Mouse (Mus musculus) lung, adult 2 months (tissue): ENCODE measurements at regions not wholly inside any gene's neighbourhood (a gene's known extent, or its start where the extent isn't known, plus 50 kb on each side); places are given as distances from the start of the nearest gene placed in this dataset.

Experiments
- DNase-seq: peaks from one replicate; pipeline ENCODE4 v3.0.0; 2022
- H3K4me1 ChIP-seq: fragments of 200-500 bp; 2 replicates; pipeline ENCODE4 v1.6.1; 2011; ENCODE audit warnings: low read length; ENCODE audit not compliant: control insufficient read depth, insufficient read depth
- H3K4me3 ChIP-seq: fragments of 200-500 bp; replicated peaks from 2 replicates; pipeline ENCODE3; 2011; ENCODE audit warnings: low read depth, mild to moderate bottlenecking, control low read depth, low read length; ENCODE audit errors: extremely low read depth
- CTCF ChIP-seq: fragments of 200-500 bp; IDR thresholded peaks from 2 replicates; pipeline ENCODE4 v1.5.1; 2011; ENCODE audit warnings: mild to moderate bottlenecking, low read length, control low read depth; ENCODE audit not compliant: insufficient read depth
- POLR2A ChIP-seq: fragments of 200-500 bp; IDR thresholded peaks from 2 replicates; pipeline ENCODE4 v1.6.1; 2011; ENCODE audit warnings: low read depth, mild to moderate bottlenecking, control low read depth, low read length, borderline replicate concordance; ENCODE audit errors: extremely low read depth
- WGBS: fragments of 180-500 bp; shearing (Covaris S2); methylation state at CpG from one replicate; pipeline ENCODE4 v1.1.7; 2018; 5-methylcytosine and 5-hydroxymethylcytosine counted together

GRCm38 (mm10) chr14:97395750-97396377 lies 773.7 kb downstream of the Dach1 start:
- DNase-seq = no peak
- no peak for TF ChIP-seq POLR2A
- TF ChIP-seq CTCF = no peak
- Histone ChIP-seq H3K4me3 (no peak overlapping the region), H3K4me1 (no peaks in the 10 kb centered on the region)
- 84% methylated on average over 7 of the region's 7 CpGs for WGBS

- H3K4me3 ChIP-seq = no peak overlapping the region
- no peak for DNase-seq
- WGBS = 57% methylated on average over 2 of the region's 2 CpGs
- no peaks in the 10 kb centered on the region for H3K4me1 ChIP-seq
- TF ChIP-seq POLR2A (no peak), CTCF (no peak)
These were observed 780.6 kb downstream of the Dach1 start for GRCm38 (mm10) chr14:97389005-97389404.

GRCm38 (mm10) chr14:97380131-97380530 lies 789.4 kb downstream of the Dach1 start:
- H3K4me3 ChIP-seq = no peak overlapping the region
- H3K4me1 ChIP-seq = no peaks in the 10 kb centered on the region
- no peak for DNase-seq
- WGBS = 52% methylated on average over 3 of the region's 3 CpGs
- TF ChIP-seq CTCF (no peak), POLR2A (no peak)

- no peak overlapping the region for H3K4me3 ChIP-seq
- TF ChIP-seq POLR2A = no peak
- TF ChIP-seq CTCF = no peak
- WGBS = 85% methylated on average over 7 of the region's 7 CpGs
These were observed 812.6 kb downstream of the Dach1 start for GRCm38 (mm10) chr14:97356915-97357314.

GRCm38 (mm10) chr14:97347970-97348369 lies 821.6 kb downstream of the Dach1 start:
- H3K4me3 ChIP-seq = no peak overlapping the region
- TF ChIP-seq POLR2A (no peak), CTCF (no peak)
- H3K4me1 ChIP-seq = no peaks in the 10 kb centered on the region
- no peak for DNase-seq
- WGBS = 67% methylated on average over 2 of the region's 2 CpGs

More at GRCm38 (mm10) chr14:97356915-97357314, 812.6 kb downstream of the Dach1 start:
- no peaks in the 10 kb centered on the region for H3K4me1 ChIP-seq
- no peak for DNase-seq

- H3K4me3 ChIP-seq = no peak overlapping the region
- DNase-seq = no peak
- 15% methylated on average over 2 of the region's 2 CpGs for WGBS
- no peaks in the 10 kb centered on the region for H3K4me1 ChIP-seq
- peak; percentile 15; the same call in 1 of the 2 replicates for TF ChIP-seq CTCF
- no peak for TF ChIP-seq POLR2A
These were observed 812.5 kb upstream of the Klhl1 start for GRCm38 (mm10) chr14:97331388-97331787.

GRCm38 (mm10) chr14:97329979-97330378 lies 811.1 kb upstream of the Klhl1 start:
- Histone ChIP-seq H3K4me1 (no peaks in the 10 kb centered on the region), H3K4me3 (no peak overlapping the region)
- WGBS = 83% methylated on average over 3 of the region's 3 CpGs
- no peak for DNase-seq
- TF ChIP-seq POLR2A (no peak), CTCF (no peak)

GRCm38 (mm10) chr14:97293109-97293508 lies 774.2 kb upstream of the Klhl1 start:
- Histone ChIP-seq H3K4me1 (no peaks in the 10 kb centered on the region), H3K4me3 (no peak overlapping the region)
- 62% methylated on average over 4 of the region's 4 CpGs for WGBS
- no peak for DNase-seq
- TF ChIP-seq CTCF = no peak
- no peak for TF ChIP-seq POLR2A

GRCm38 (mm10) chr14:97287447-97287846 lies 768.5 kb upstream of the Klhl1 start:
- no peak for DNase-seq
- Histone ChIP-seq H3K4me3 (no peak overlapping the region), H3K4me1 (no peaks in the 10 kb centered on the region)
- TF ChIP-seq CTCF = no peak
- TF ChIP-seq POLR2A = no peak

- Histone ChIP-seq H3K4me1 (no peaks in the 10 kb centered on the region), H3K4me3 (no peak overlapping the region)
- no peak for TF ChIP-seq CTCF
- no peak for TF ChIP-seq POLR2A
- 37% methylated on average over 3 of the region's 3 CpGs for WGBS
- no peak for DNase-seq
These were observed 739.6 kb upstream of the Klhl1 start for GRCm38 (mm10) chr14:97258461-97258860.
